Mouse (Mus musculus): ENCODE measurements at regions not wholly inside any gene's neighbourhood (a gene's known extent, or its start where the extent isn't known, plus 50 kb on each side); places are given as distances from the start of the nearest gene placed in this dataset.

GRCm38 (mm10) chr11:71337428-71337827 lies 106.9 kb upstream of the Nlrp1b start:
- TF ChIP-seq HCFC1 (IDR thresholded peaks at IDR 0.05; ENCODE audit: borderline replicate concordance, insufficient read depth, low read length): no peak
- TF ChIP-seq MAFK (IDR thresholded peaks at IDR 0.05; ENCODE audit: insufficient read depth, low read depth, low read length): no peak
